Mouse (Mus musculus): ENCODE data around the gene Ube2d2b. TPM values are rescaled to one million over a fixed set of nuclear protein-coding genes. Genes with fewer than 3 reads are reported as not detected.

The Ube2d2b gene
- 0.12 and 0.23 TPM in 2 replicates for polyA plus RNA-seq (2014; fragmentation: Nextera tagmentation; extraction: Ambion mirVana)

- Histone ChIP-seq H3K9ac (no peak within 1 kb of the TSS), H3K4me3 (replicated peaks; ENCODE audit: low read length) (no peak within 1 kb of the TSS), H3K4me2 (replicated peaks) (no peak within 1 kb of the TSS), H3K27me3 (ENCODE audit: control insufficient read depth, insufficient read depth, low read length) (no peaks in the 10 kb centered on the region), H3K4me1 (replicated peaks; ENCODE audit: control insufficient read depth, insufficient read depth, low read length) (no peaks in the 10 kb centered on the region), H3K9me3 (ENCODE audit: control insufficient read depth, low read length) (peaks cover 14% of the 10 kb centered on the region), H3K36me3 (replicated peaks; ENCODE audit: control insufficient read depth, insufficient read depth) (peaks cover 8% of the 10 kb centered on the region; the same call in 1 of the 2 replicates), H3K27ac (no peak within 1 kb of the TSS)
- DNase-seq (ENCODE audit: low spot score) (no peak), ATAC-seq (ENCODE audit: low FRiP score) (no peak)
- 98% methylated on average over 22 of the region's 22 CpGs for WGBS
Observed at GRCm38 (mm10) chr5:107829998-107830560, at the start of gene Ube2d2b. Gene Ube2d2b (plus strand): TSS chr5:107830099.

- Histone ChIP-seq H3K9ac (no peak overlapping the region), H3K4me1 (replicated peaks; ENCODE audit: control insufficient read depth, insufficient read depth, low read length) (no peaks in the 10 kb centered on the region), H3K36me3 (replicated peaks; ENCODE audit: control insufficient read depth, insufficient read depth) (peaks cover 19% of the 10 kb centered on the region), H3K4me2 (replicated peaks) (no peak overlapping the region), H3K27ac (no peak overlapping the region), H3K27me3 (ENCODE audit: control insufficient read depth, insufficient read depth, low read length) (no peaks in the 10 kb centered on the region), H3K9me3 (ENCODE audit: control insufficient read depth, low read length) (no peaks in the 10 kb centered on the region), H3K4me3 (replicated peaks; ENCODE audit: low read length) (no peak overlapping the region)
- ATAC-seq (ENCODE audit: low FRiP score) (no peak), DNase-seq (ENCODE audit: low spot score) (no peak)
- 98% methylated on average over 1 of the region's 1 CpGs for WGBS
Observed at GRCm38 (mm10) chr5:107782360-107782759, 47.5 kb upstream of the Ube2d2b start.

- Histone ChIP-seq H3K27me3 (ENCODE audit: control insufficient read depth, insufficient read depth, low read length) (no peaks in the 10 kb centered on the region), H3K27ac (no peak overlapping the region), H3K9me3 (ENCODE audit: control insufficient read depth, low read length) (no peaks in the 10 kb centered on the region), H3K4me2 (replicated peaks) (no peak overlapping the region), H3K4me3 (replicated peaks; ENCODE audit: low read length) (no peak overlapping the region), H3K9ac (no peak overlapping the region), H3K4me1 (replicated peaks; ENCODE audit: control insufficient read depth, insufficient read depth, low read length) (no peaks in the 10 kb centered on the region), H3K36me3 (replicated peaks; ENCODE audit: control insufficient read depth, insufficient read depth) (peaks cover 24% of the 10 kb centered on the region)
- no peak for ATAC-seq (ENCODE audit: low FRiP score)
- DNase-seq (ENCODE audit: low spot score): no peak
- WGBS: 83% methylated on average over 6 of the region's 7 CpGs
Observed at GRCm38 (mm10) chr5:107787682-107788443, 42.0 kb upstream of the Ube2d2b start.

- Histone ChIP-seq H3K4me1 (replicated peaks; ENCODE audit: control insufficient read depth, insufficient read depth, low read length) (no peaks in the 10 kb centered on the region), H3K9me3 (ENCODE audit: control insufficient read depth, low read length) (no peaks in the 10 kb centered on the region), H3K4me2 (replicated peaks) (no peak overlapping the region), H3K27ac (no peak overlapping the region), H3K27me3 (ENCODE audit: control insufficient read depth, insufficient read depth, low read length) (no peaks in the 10 kb centered on the region), H3K9ac (no peak overlapping the region), H3K4me3 (replicated peaks; ENCODE audit: low read length) (no peak overlapping the region), H3K36me3 (replicated peaks; ENCODE audit: control insufficient read depth, insufficient read depth) (peaks cover 23% of the 10 kb centered on the region)
- 85% methylated on average over 5 of the region's 5 CpGs for WGBS
- ATAC-seq (ENCODE audit: low FRiP score) (no peak), DNase-seq (ENCODE audit: low spot score) (peak; percentile 39)
Observed at GRCm38 (mm10) chr5:107789492-107789891, 40.4 kb upstream of the Ube2d2b start.

GRCm38 (mm10) chr5:107791966-107792365 lies 37.9 kb upstream of the Ube2d2b start:
- Histone ChIP-seq H3K27ac (no peak overlapping the region), H3K4me3 (replicated peaks; ENCODE audit: low read length) (no peak overlapping the region), H3K9ac (no peak overlapping the region), H3K9me3 (ENCODE audit: control insufficient read depth, low read length) (no peaks in the 10 kb centered on the region), H3K4me2 (replicated peaks) (no peak overlapping the region), H3K4me1 (replicated peaks; ENCODE audit: control insufficient read depth, insufficient read depth, low read length) (no peaks in the 10 kb centered on the region), H3K36me3 (replicated peaks; ENCODE audit: control insufficient read depth, insufficient read depth) (peaks cover 18% of the 10 kb centered on the region; the same call in 1 of the 2 replicates), H3K27me3 (ENCODE audit: control insufficient read depth, insufficient read depth, low read length) (no peaks in the 10 kb centered on the region)
- DNase-seq (ENCODE audit: low spot score): no peak
- WGBS: 94% methylated on average over 2 of the region's 2 CpGs
- no peak for ATAC-seq (ENCODE audit: low FRiP score)

- Histone ChIP-seq H3K27ac (no peak overlapping the region), H3K9ac (no peak overlapping the region), H3K36me3 (replicated peaks; ENCODE audit: control insufficient read depth, insufficient read depth) (peaks cover 18% of the 10 kb centered on the region; the same call in 1 of the 2 replicates), H3K27me3 (ENCODE audit: control insufficient read depth, insufficient read depth, low read length) (no peaks in the 10 kb centered on the region), H3K4me2 (replicated peaks) (no peak overlapping the region), H3K4me3 (replicated peaks; ENCODE audit: low read length) (no peak overlapping the region), H3K4me1 (replicated peaks; ENCODE audit: control insufficient read depth, insufficient read depth, low read length) (no peaks in the 10 kb centered on the region), H3K9me3 (ENCODE audit: control insufficient read depth, low read length) (no peaks in the 10 kb centered on the region)
- DNase-seq (ENCODE audit: low spot score): no peak
- WGBS: 92% methylated on average over 3 of the region's 3 CpGs
- ATAC-seq (ENCODE audit: low FRiP score): no peak
Observed at GRCm38 (mm10) chr5:107792516-107792915, 37.4 kb upstream of the Ube2d2b start.

GRCm38 (mm10) chr5:107793258-107793657 lies 36.6 kb upstream of the Ube2d2b start:
- no peaks in the 10 kb centered on the region for H3K4me1 ChIP-seq (replicated peaks; ENCODE audit: control insufficient read depth, insufficient read depth, low read length)
- peaks cover 17% of the 10 kb centered on the region; the same call in 1 of the 2 replicates for H3K36me3 ChIP-seq (replicated peaks; ENCODE audit: control insufficient read depth, insufficient read depth)
- no peak overlapping the region for H3K4me3 ChIP-seq (replicated peaks; ENCODE audit: low read length)
- H3K4me2 ChIP-seq (replicated peaks): no peak overlapping the region
- no peaks in the 10 kb centered on the region for H3K27me3 ChIP-seq (ENCODE audit: control insufficient read depth, insufficient read depth, low read length)
- 41% methylated on average over 3 of the region's 3 CpGs for WGBS
- H3K9me3 ChIP-seq (ENCODE audit: control insufficient read depth, low read length): no peaks in the 10 kb centered on the region
- H3K9ac ChIP-seq: no peak overlapping the region
- no peak for ATAC-seq (ENCODE audit: low FRiP score)
- no peak for DNase-seq (ENCODE audit: low spot score)
- no peak overlapping the region for H3K27ac ChIP-seq

GRCm38 (mm10) chr5:107793927-107794326 lies 36.0 kb upstream of the Ube2d2b start:
- WGBS: 30% methylated on average over 2 of the region's 2 CpGs
- H3K4me2 ChIP-seq (replicated peaks): no peak overlapping the region
- no peak overlapping the region for H3K27ac ChIP-seq
- no peak overlapping the region for H3K9ac ChIP-seq
- ATAC-seq (ENCODE audit: low FRiP score) (no peak), DNase-seq (ENCODE audit: low spot score) (no peak)
- H3K4me3 ChIP-seq (replicated peaks; ENCODE audit: low read length): no peak overlapping the region
- H3K36me3 ChIP-seq (replicated peaks; ENCODE audit: control insufficient read depth, insufficient read depth): peaks cover 17% of the 10 kb centered on the region; the same call in 1 of the 2 replicates
- no peaks in the 10 kb centered on the region for H3K9me3 ChIP-seq (ENCODE audit: control insufficient read depth, low read length)
- H3K4me1 ChIP-seq (replicated peaks; ENCODE audit: control insufficient read depth, insufficient read depth, low read length): no peaks in the 10 kb centered on the region
- no peaks in the 10 kb centered on the region for H3K27me3 ChIP-seq (ENCODE audit: control insufficient read depth, insufficient read depth, low read length)

- Histone ChIP-seq H3K4me1 (replicated peaks; ENCODE audit: control insufficient read depth, insufficient read depth, low read length) (no peaks in the 10 kb centered on the region), H3K4me2 (replicated peaks) (no peak overlapping the region), H3K9me3 (ENCODE audit: control insufficient read depth, low read length) (no peaks in the 10 kb centered on the region), H3K9ac (no peak overlapping the region), H3K36me3 (replicated peaks; ENCODE audit: control insufficient read depth, insufficient read depth) (peaks cover 17% of the 10 kb centered on the region; the same call in 1 of the 2 replicates), H3K27ac (no peak overlapping the region), H3K27me3 (ENCODE audit: control insufficient read depth, insufficient read depth, low read length) (no peaks in the 10 kb centered on the region), H3K4me3 (replicated peaks; ENCODE audit: low read length) (no peak overlapping the region)
- WGBS: 95% methylated on average over 6 of the region's 6 CpGs
- DNase-seq (ENCODE audit: low spot score) (no peak), ATAC-seq (ENCODE audit: low FRiP score) (no peak)
Observed at GRCm38 (mm10) chr5:107798290-107798689, 31.6 kb upstream of the Ube2d2b start.
